Mouse (Mus musculus): ENCODE data around the gene Abi1. TPM values are rescaled to one million over a fixed set of nuclear protein-coding genes. Genes with fewer than 3 reads are reported as not detected.
"Not testable (repeated sequence)": the region's sequence is repeated elsewhere in the genome, so short reads cannot be mapped to it uniquely, and the experiment has no call there.

The Abi1 gene
- total RNA-seq, 2 experiments from 2014 or later: 221 to 244 TPM

- no peak for DNase-seq (ENCODE audit: extremely low spot score in 1 of 2, low spot score in 1 of 2)
These were observed 62.6 kb downstream of the Abi1 start for GRCm38 (mm10) chr2:22977387-22977973.

- DNase-seq (ENCODE audit: extremely low spot score in 1 of 2, low spot score in 1 of 2): no peak
These were observed 77.1 kb downstream of the Abi1 start for GRCm38 (mm10) chr2:22962970-22963369.

- DNase-seq (ENCODE audit: extremely low spot score in 1 of 2, low spot score in 1 of 2): no peak
These were observed 77.8 kb downstream of the Abi1 start for GRCm38 (mm10) chr2:22962242-22962641.

- no peak for DNase-seq (ENCODE audit: extremely low spot score in 1 of 2, low spot score in 1 of 2)
These were observed 78.4 kb downstream of the Abi1 start for GRCm38 (mm10) chr2:22961681-22962080.

- no peak for DNase-seq (ENCODE audit: extremely low spot score in 1 of 2, low spot score in 1 of 2)
These were observed 82.6 kb downstream of the Abi1 start for GRCm38 (mm10) chr2:22957415-22957814.

GRCm38 (mm10) chr2:22955914-22956313 is 84.1 kb downstream of the Abi1 start:
- DNase-seq (ENCODE audit: extremely low spot score in 1 of 2, low spot score in 1 of 2): no peak

GRCm38 (mm10) chr2:22954278-22954677 is 85.8 kb downstream of the Abi1 start:
- no peak for DNase-seq (ENCODE audit: extremely low spot score in 1 of 2, low spot score in 1 of 2)

- no peak for DNase-seq (ENCODE audit: extremely low spot score in 1 of 2, low spot score in 1 of 2)
These were observed 90.1 kb downstream of the Abi1 start for GRCm38 (mm10) chr2:22949956-22950355.

- DNase-seq (ENCODE audit: extremely low spot score in 1 of 2, low spot score in 1 of 2): no peak
These were observed 106.5 kb downstream of the Abi1 start for GRCm38 (mm10) chr2:22933556-22933955.

- DNase-seq (ENCODE audit: extremely low spot score in 1 of 2, low spot score in 1 of 2): no peak
These were observed 111.8 kb downstream of the Abi1 start for GRCm38 (mm10) chr2:22928259-22928658.

- DNase-seq (ENCODE audit: extremely low spot score in 1 of 2, low spot score in 1 of 2): not testable (repeated sequence)
These were observed 114.1 kb downstream of the Abi1 start for GRCm38 (mm10) chr2:22925911-22926310.

- no peak for DNase-seq (ENCODE audit: extremely low spot score in 1 of 2, low spot score in 1 of 2)
These were observed 121.4 kb downstream of the Abi1 start for GRCm38 (mm10) chr2:22918651-22919050.

- no peak for DNase-seq (ENCODE audit: extremely low spot score in 1 of 2, low spot score in 1 of 2)
These were observed 125.6 kb downstream of the Abi1 start for GRCm38 (mm10) chr2:22914421-22914820.

- DNase-seq (ENCODE audit: extremely low spot score in 1 of 2, low spot score in 1 of 2): no peak
These were observed 136.1 kb downstream of the Abi1 start for GRCm38 (mm10) chr2:22903947-22904346.

- peak; percentile 76 to 78 for DNase-seq (ENCODE audit: extremely low spot score in 1 of 2, low spot score in 1 of 2)
These were observed 144.5 kb downstream of the Abi1 start, which contains the start of gene Pdss1 for GRCm38 (mm10) chr2:22895282-22896273. Gene Pdss1, plus strand, starts transcription at chr2:22895522.

- no peak for DNase-seq (ENCODE audit: extremely low spot score in 1 of 2, low spot score in 1 of 2)
These were observed 145.1 kb downstream of the Abi1 start for GRCm38 (mm10) chr2:22894932-22895281.

Other genes with a start within 250 kb of the Abi1 start
- 10 to 100 TPM; 12.8 to 15.6 TPM for gene Pdss1, start 144.7 kb downstream of the Abi1 start, total RNA-seq (2021)
- gene Acbd5, start 27.9 kb upstream of the Abi1 start, total RNA-seq (2021): 10 to 100 TPM; 79.1 to 84.2 TPM
- gene Mastl, start 115.8 kb upstream of the Abi1 start, total RNA-seq (2021): under 1 TPM; 0.61 to 0.76 TPM
- gene Yme1l1, start 116.1 kb upstream of the Abi1 start, total RNA-seq (2021): 10 to 100 TPM; 85.8 to 91.9 TPM
- gene 4931423N10Rik, start 167.2 kb upstream of the Abi1 start, total RNA-seq (2021): under 1 TPM; 0.19 to 0.25 TPM

Measured in layer of hippocampus, postnatal 25 days (tissue).